Mouse (Mus musculus): Measurements from ENCODE around the gene Lrpprc. TPM values are rescaled to one million over a fixed set of nuclear protein-coding genes. Genes with fewer than 3 reads are reported as not detected.

Gene Lrpprc
- total RNA-seq, 1 experiment from 2014 or later, result 75.1 TPM

DNA sequence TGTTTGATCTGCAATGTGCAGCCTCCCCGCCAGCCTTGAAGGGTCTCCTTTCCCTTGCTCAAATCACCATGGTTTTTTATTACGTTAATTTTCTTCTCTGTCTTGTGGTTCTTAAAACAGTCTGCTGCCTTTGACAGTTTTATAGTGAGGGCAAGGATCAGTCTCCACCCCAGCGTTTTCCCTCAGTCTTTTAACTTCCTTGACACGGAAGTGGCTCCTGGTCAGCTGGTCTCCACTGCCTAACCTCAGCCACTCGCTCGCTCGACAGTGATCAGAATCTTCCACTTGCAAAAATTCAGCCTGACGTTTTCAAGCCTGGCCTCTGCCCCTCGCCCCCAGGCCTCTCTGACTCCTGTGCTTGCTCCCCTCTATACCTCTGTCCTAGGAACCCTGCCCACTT is 124.9 kb downstream of the Lrpprc start:
- no peak for DNase-seq

GRCm38 (mm10) chr17:84665053-84665452 is 125.5 kb downstream of the Lrpprc start:
- no peak for DNase-seq

DNA sequence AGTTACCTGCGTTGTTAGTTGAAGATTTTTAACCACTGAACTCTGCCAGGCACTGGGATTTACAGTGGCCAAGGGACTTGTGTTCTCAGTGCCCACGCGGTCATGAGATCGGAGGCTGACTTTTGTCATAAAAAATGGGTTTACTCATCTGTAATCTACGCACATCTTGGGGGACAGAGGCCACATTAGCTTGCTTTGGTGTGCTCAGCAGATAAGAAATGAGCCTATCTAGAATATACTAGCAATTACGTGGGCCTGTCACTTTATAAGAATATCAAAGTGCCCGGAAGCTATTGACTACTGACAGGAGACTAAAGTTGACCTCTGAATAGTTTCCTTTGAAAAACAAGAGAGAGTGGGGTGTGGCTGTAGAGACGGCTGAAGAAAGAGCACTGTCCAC is 131.6 kb downstream of the Lrpprc start:
- DNase-seq, result no peak

GRCm38 (mm10) chr17:84658195-84658594 is 132.4 kb downstream of the Lrpprc start:
- DNase-seq, result no peak

- DNase-seq, result no peak
Observed at GRCm38 (mm10) chr17:84657782-84658181, 132.8 kb downstream of the Lrpprc start.

DNA sequence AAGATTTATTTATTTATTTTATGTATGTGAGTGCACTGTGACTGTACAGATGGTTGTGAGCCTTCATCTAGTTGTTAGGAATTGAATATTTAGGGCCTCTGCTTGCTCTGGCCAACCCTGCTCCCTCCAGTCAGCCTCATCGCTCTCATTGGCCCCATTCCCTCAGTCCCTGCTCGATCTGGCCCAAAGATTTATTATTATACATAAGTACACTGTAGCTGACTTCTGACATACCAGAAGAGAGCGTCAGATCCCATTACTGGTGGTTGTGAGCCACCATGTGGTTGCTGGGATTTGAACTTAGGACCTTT is 133.2 kb downstream of the Lrpprc start:
- DNase-seq, result no peak

DNA sequence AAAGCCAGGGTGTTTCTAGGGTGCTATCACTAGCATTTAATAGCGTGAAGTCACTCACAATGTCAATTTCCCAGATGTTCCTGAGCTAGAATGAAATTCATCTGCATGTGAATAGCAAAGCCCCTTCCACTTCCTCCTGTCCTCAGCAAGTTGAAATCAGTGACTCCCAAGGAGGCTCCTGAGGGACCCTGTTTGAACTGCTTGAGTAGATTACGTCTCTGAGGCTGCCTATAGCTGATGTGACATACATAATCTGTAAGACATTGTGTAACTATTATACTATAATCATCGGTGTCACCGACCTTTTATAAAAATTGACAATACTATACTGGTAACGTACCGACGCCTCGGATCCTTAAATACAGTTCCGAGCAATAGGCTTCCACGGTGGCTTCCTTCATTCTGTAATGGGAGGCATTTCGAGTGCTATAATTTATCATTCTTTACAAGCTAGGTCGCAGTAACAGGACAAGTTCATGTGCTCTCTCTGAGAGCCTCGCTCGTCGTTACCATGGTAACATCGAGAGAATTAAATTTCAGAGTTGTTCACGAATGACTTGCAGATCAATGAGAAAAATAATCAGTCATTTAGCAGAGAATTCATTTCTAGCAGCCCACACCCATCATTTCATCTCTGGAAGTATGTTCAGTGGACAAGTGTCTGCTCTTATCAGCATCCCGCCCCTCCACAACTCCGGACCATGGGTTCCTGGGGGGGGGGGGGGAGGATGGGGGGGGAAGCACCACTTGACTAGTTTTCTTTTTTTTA is 133.8 kb downstream of the Lrpprc start:
- no peak for DNase-seq

DNA sequence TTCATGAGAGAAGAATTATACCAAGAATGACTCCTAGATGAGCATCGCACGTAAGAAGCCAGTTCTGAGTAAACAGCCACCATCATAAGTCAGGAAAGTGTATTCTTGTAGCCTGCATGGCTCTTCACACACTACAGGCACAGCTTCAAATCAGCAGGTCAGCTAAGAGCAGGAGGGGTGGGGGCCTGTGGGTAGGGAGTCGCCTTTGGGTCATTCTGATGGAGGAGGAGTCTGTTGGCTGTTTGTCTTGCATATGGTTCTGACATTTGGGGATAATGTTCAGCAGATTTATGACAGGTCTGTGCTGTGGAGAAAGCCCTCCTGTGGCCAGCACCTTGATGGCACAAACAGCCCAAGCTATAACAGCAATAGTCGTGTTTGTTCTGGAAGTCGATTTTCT is 134.4 kb downstream of the Lrpprc start:
- DNase-seq, result no peak

Other genes starting within 250 kb of the Lrpprc start
- 22.4 and 22.6 TPM in 2 replicates for gene Dync2li1, start 164.3 kb downstream of the Lrpprc start, total RNA-seq (2021)
- 0.09 and 0.81 TPM in 2 replicates for gene Abcg8, start 114.5 kb downstream of the Lrpprc start, total RNA-seq (2021)
- gene Abcg5, start 107.8 kb downstream of the Lrpprc start, total RNA-seq (2021), result 0.12 and 1.3 TPM in 2 replicates
- gene Ppm1b, start 166.0 kb upstream of the Lrpprc start, total RNA-seq (2021), result 143 and 172 TPM in 2 replicates
- gene Slc3a1, start 237.6 kb upstream of the Lrpprc start, total RNA-seq (2021), result 0.38 and 0.79 TPM in 2 replicates

Data from adrenal gland, postnatal 25 days (tissue).